Mouse (Mus musculus) liver, postnatal 0 days (tissue): ENCODE results near the gene Nsun2. TPM values are rescaled to one million over a fixed set of nuclear protein-coding genes. Genes with fewer than 3 reads are reported as not detected.

Experiments
- ATAC-seq: fragments of 200-750 bp; cut with Nextera tagmentation; 2 replicates; pipeline ENCODE4 v1.8.0; 2017; ENCODE audit warnings: mild to moderate bottlenecking, moderate library complexity
- DNase-seq: peaks from one replicate; pipeline ENCODE4 v3.0.0-alpha.2; 2016
- H3K27ac ChIP-seq: fragments of 300-500 bp; sonication (generic); 2 replicates; pipeline ENCODE4 v1.5.1; 2014; ENCODE audit warnings: antibody characterized with exemption, moderate library complexity, mild to moderate bottlenecking, low read depth
- H3K27me3 ChIP-seq: fragments of 300-500 bp; sonication (generic); 2 replicates; pipeline ENCODE4 v1.6.1; 2014; ENCODE audit warnings: low read length, control low read depth, mixed read lengths; ENCODE audit not compliant: insufficient read depth
- H3K36me3 ChIP-seq: fragments of 300-500 bp; sonication (generic); replicated peaks from 2 replicates; pipeline ENCODE4 v1.6.1; 2014; ENCODE audit warnings: mild to moderate bottlenecking, control low read depth, low read length, moderate library complexity, mixed read lengths; ENCODE audit not compliant: insufficient read depth
- H3K4me1 ChIP-seq: fragments of 300-500 bp; sonication (generic); 2 replicates; pipeline ENCODE4 v1.6.1; 2014; ENCODE audit warnings: antibody characterized with exemption, mild to moderate bottlenecking, control low read depth; ENCODE audit not compliant: insufficient read depth
- H3K4me2 ChIP-seq: fragments of 300-500 bp; sonication (generic); 2 replicates; pipeline ENCODE4 v1.6.1; 2014; ENCODE audit warnings: low read depth, mild to moderate bottlenecking, low read length, moderate library complexity, mixed read lengths
- H3K4me3 ChIP-seq: fragments of 300-500 bp; sonication (generic); 2 replicates; pipeline ENCODE4 v1.5.1; 2014; ENCODE audit warnings: low read depth, low read length
- H3K9ac ChIP-seq: fragments of 300-500 bp; sonication (generic); replicated peaks from 2 replicates; pipeline ENCODE4 v1.6.1; 2014; ENCODE audit warnings: mild to moderate bottlenecking, moderate library complexity
- H3K9me3 ChIP-seq: fragments of 300-500 bp; sonication (generic); 2 replicates; pipeline ENCODE4 v1.6.1; 2016; ENCODE audit warnings: mild to moderate bottlenecking, control low read depth, low read length, mixed read lengths
- CTCF ChIP-seq: sonication (generic); IDR thresholded peaks from 2 replicates; pipeline ENCODE4 v1.5.1; 2016; ENCODE audit warnings: antibody characterized with exemption, low read depth
- EP300 ChIP-seq: IDR thresholded peaks from 2 replicates; pipeline ENCODE4 v1.6.1; 2016; ENCODE audit warnings: antibody characterized with exemption, low read depth, mild to moderate bottlenecking
- WGBS: fragments of 180-500 bp; shearing (Covaris S2); extraction: QIAGEN DNeasy Blood & Tissue Kit; methylation state at CpG from one replicate; pipeline ENCODE4 v1.1.7; 2014; ENCODE audit not compliant: insufficient replicate concordance; 5-methylcytosine and 5-hydroxymethylcytosine counted together
- polyA plus RNA-seq: library from polyadenylated mRNA; unstranded; fragments of >200 nt; fragmentation: Nextera tagmentation; extraction: Ambion mirVana; gene quantifications from 2 replicates; pipeline ENCODE4 v1.2.1, GENCODE M21; 2015

Nsun2 gene
- polyA plus RNA-seq, 1 experiment from 2014 or later = 47.5 TPM

GRCm38 (mm10) chr13:69610751-69611397, 77.3 kb downstream of the Nsun2 start:
- peak; percentile 1; the same call in 1 of the 2 replicates for ATAC-seq
- Histone ChIP-seq H3K4me3 (peak overlapping the region; percentile 97), H3K36me3 (peaks cover 18% of the 10 kb centered on the region), H3K9me3 (no peaks in the 10 kb centered on the region), H3K4me1 (peaks cover 16% of the 10 kb centered on the region), H3K4me2 (peak overlapping the region; percentile 98), H3K9ac (peak overlapping the region; percentile 70), H3K27ac (no peak overlapping the region), H3K27me3 (no peaks in the 10 kb centered on the region)
- WGBS = 1% methylated on average over 40 of the region's 40 CpGs
- TF ChIP-seq EP300 (no peak), CTCF (no peak)
- DNase-seq = no peak

GRCm38 (mm10) chr13:69611398-69612174, 78.0 kb downstream of the Nsun2 start, which contains the start of gene Srd5a1:
Srd5a1 (minus strand) TSS chr13:69611442.
- Histone ChIP-seq H3K4me1 (peaks cover 16% of the 10 kb centered on the region), H3K27me3 (no peaks in the 10 kb centered on the region), H3K4me3 (peak within 1 kb of the TSS; percentile 97), H3K4me2 (peak within 1 kb of the TSS; percentile 98), H3K9ac (peak within 1 kb of the TSS; percentile 91), H3K27ac (peak within 1 kb of the TSS; percentile 44), H3K9me3 (no peaks in the 10 kb centered on the region), H3K36me3 (peaks cover 25% of the 10 kb centered on the region)
- ATAC-seq (peak; percentile 98), DNase-seq (peak; percentile 99)
- TF ChIP-seq EP300 (peak; percentile 91), CTCF (no peak)
- WGBS = under 1% methylated on average over 69 of the region's 69 CpGs

- H3K4me3 ChIP-seq = peak overlapping the region; percentile 97
- ATAC-seq (no peak), DNase-seq (no peak)
- peaks cover 29% of the 10 kb centered on the region for H3K36me3 ChIP-seq
- peak overlapping the region; percentile 88 for H3K4me2 ChIP-seq
- under 1% methylated on average over 24 of the region's 24 CpGs for WGBS
- TF ChIP-seq EP300 (no peak), CTCF (no peak)
- no peaks in the 10 kb centered on the region for H3K27me3 ChIP-seq
- peak overlapping the region; percentile 91 for H3K9ac ChIP-seq
- H3K9me3 ChIP-seq = no peaks in the 10 kb centered on the region
- peaks cover 16% of the 10 kb centered on the region for H3K4me1 ChIP-seq
- peak overlapping the region; percentile 44 for H3K27ac ChIP-seq
Measured at GRCm38 (mm10) chr13:69612175-69612544, 78.6 kb downstream of the Nsun2 start.

GRCm38 (mm10) chr13:69616716-69617115, 83.2 kb downstream of the Nsun2 start:
- no peak for ATAC-seq
- WGBS = 51% methylated on average over 6 of the region's 6 CpGs
- TF ChIP-seq EP300 (no peak), CTCF (no peak)
- no peak overlapping the region for H3K9ac ChIP-seq
- no peak overlapping the region for H3K4me3 ChIP-seq
- peaks cover 8% of the 10 kb centered on the region; the same call in 1 of the 2 replicates for H3K4me1 ChIP-seq
- H3K4me2 ChIP-seq = no peak overlapping the region
- peaks cover 65% of the 10 kb centered on the region for H3K36me3 ChIP-seq
- no peaks in the 10 kb centered on the region for H3K9me3 ChIP-seq
- DNase-seq = no peak
- H3K27ac ChIP-seq = no peak overlapping the region
- no peaks in the 10 kb centered on the region for H3K27me3 ChIP-seq

- no peak overlapping the region for H3K9ac ChIP-seq
- no peaks in the 10 kb centered on the region for H3K4me1 ChIP-seq
- no peak overlapping the region for H3K4me2 ChIP-seq
- no peaks in the 10 kb centered on the region for H3K27me3 ChIP-seq
- H3K36me3 ChIP-seq = peaks cover 77% of the 10 kb centered on the region
- no peaks in the 10 kb centered on the region for H3K9me3 ChIP-seq
- H3K4me3 ChIP-seq = no peak overlapping the region
- H3K27ac ChIP-seq = no peak overlapping the region
- ATAC-seq (no peak), DNase-seq (no peak)
- WGBS = 79% methylated on average over 5 of the region's 5 CpGs
- TF ChIP-seq EP300 = no peak
- TF ChIP-seq CTCF = no peak
Measured at GRCm38 (mm10) chr13:69623843-69624242, 90.3 kb downstream of the Nsun2 start.

- H3K27ac ChIP-seq = no peak overlapping the region
- 72% methylated on average over 3 of the region's 3 CpGs for WGBS
- no peak for ATAC-seq
Measured at GRCm38 (mm10) chr13:69624510-69624909, 91.0 kb downstream of the Nsun2 start.

More at GRCm38 (mm10) chr13:69624510-69624909, 91.0 kb downstream of the Nsun2 start:
- TF ChIP-seq EP300 (no peak), CTCF (no peak)
- Histone ChIP-seq H3K9ac (no peak overlapping the region), H3K4me2 (no peak overlapping the region), H3K36me3 (peaks cover 77% of the 10 kb centered on the region), H3K4me1 (no peaks in the 10 kb centered on the region), H3K9me3 (no peaks in the 10 kb centered on the region), H3K4me3 (no peak overlapping the region), H3K27me3 (no peaks in the 10 kb centered on the region)
- no peak for DNase-seq
